Mouse (Mus musculus): ENCODE measurements around the gene Csf3. TPM values are rescaled to one million over a fixed set of nuclear protein-coding genes. Genes with fewer than 3 reads are reported as not detected.

The Csf3 gene
- total and polyA plus RNA-seq, 3 experiments = 0.18 TPM; not detected in 2

DNA sequence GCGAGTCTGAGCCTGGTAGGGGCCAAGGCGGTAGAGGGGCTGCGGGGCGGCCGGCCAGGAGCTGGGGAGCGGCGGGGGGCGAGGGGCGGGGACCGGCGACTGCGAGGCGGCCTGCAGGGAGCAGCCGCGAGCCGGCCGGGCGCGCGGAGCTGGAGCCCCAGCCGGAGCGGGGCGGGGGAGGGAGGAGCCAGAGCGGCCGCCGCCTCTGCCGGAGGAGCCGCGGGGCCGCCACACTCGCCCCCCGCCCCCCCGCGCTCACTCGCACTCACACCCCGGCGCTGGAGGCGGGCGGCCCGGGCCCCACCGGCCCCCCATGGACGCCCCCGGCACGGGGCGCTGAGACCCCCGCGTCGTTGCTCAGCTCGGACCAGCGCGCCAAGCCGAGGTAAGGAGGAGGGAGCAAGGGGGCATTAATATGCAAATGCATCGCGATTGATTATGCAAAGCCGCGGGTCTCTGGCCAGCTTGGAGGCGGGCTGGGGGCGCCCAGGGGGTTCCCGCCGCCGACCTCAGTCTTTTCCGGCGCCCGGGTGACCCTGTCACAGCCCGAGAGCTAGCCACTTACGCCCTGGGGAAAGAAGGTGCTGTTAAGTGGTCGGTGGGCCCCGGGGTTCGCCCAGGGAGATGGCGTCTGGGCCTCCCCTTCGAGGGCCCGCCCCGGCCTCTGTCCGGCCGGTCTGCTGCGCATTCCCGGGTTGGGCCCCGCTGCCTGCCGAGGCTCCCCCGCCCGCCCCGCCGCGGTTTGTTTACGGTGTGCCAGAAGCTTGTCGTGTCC lies 40.7 kb downstream of the Csf3 start (continued):
- no peak for TF ChIP-seq USF2 (IDR thresholded peaks at IDR 0.05; ENCODE audit: borderline replicate concordance in 1 of 2, insufficient read depth in 1 of 2, low read depth in 1 of 2, low read length in 2 of 2)
- no peak for TF ChIP-seq CHD1 (IDR thresholded peaks at IDR 0.05; ENCODE audit: low read depth, low read length)
- no peak for TF ChIP-seq ZNF384 (IDR thresholded peaks at IDR 0.05; ENCODE audit: low read depth, low read length)
- no peak for TF ChIP-seq USF1 (IDR thresholded peaks at IDR 0.05; ENCODE audit: low read depth, low read length)
- TF ChIP-seq MEF2A (IDR thresholded peaks at IDR 0.05; ENCODE audit: extremely low read depth, insufficient replicate concordance, low read depth, low read length, poor library complexity, severe bottlenecking) = no peak
- no peak for TF ChIP-seq SIN3A (IDR thresholded peaks at IDR 0.05; ENCODE audit: low read length)

DNA sequence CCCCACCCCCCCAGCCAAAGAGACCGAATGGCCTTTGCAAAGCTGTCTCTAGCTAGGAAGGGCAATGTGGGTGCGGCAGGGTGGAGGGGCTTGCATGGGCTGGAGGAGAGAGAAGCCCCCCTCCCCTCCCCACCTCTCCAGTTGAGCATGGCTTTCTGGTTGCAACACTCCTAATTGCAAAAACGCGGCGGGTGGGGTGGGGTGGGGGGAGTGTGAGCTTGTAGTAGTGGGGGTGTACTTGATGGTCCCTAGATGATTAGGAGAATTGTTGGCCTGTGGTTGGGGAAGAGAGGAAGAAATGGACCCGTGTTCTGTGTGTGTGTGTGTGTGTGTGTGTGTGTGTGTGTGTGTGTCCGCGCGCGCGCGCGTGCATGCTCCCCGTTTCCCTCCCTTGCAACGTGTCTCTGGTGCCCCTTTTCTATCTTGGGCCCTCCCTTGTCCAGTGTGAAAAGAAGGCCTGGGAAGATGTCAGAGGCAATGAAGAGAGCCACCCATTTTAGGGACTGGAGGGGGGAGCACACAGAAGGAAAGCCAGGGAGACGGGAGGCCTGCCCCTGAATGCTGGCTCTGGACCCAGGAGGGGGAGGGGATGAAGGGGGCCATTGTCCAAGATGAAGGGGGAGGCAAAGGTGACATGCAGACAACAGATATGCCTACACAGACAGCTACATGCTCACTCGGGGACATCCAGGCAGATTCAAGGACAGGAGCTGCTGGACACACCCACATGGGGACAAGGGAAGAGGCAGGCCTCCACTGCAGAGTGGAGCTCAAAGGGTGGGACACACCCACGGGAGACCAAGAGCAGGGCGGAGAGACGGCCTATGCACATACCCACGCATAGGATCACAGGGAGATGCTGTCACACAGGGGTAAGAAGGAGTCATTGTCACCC lies 41.6 kb downstream of the Csf3 start:
- DNase-seq (ENCODE audit: low read depth, low spot score) = peak; percentile 65
- no peak for TF ChIP-seq ZNF384 (IDR thresholded peaks at IDR 0.05; ENCODE audit: low read depth, low read length)
- no peak for TF ChIP-seq EP300 (IDR thresholded peaks at IDR 0.05; ENCODE audit: low read depth in 1 of 2, low read length in 2 of 2)
- no peak for TF ChIP-seq TAL1 (IDR thresholded peaks at IDR 0.05; ENCODE audit: low read length)
- TF ChIP-seq POLR2A (IDR thresholded peaks at IDR 0.05; ENCODE audit: control insufficient read depth in 1 of 2, insufficient read depth in 1 of 2, low read depth in 1 of 2, low read length in 2 of 2, poor library complexity in 1 of 2) = 0 out of 4 replicates have a peak, but pooled peaks of 1 of the 2 experiments have one; percentile 27
- no peak for TF ChIP-seq CHD2 (IDR thresholded peaks at IDR 0.05; ENCODE audit: low read length)
- no peak for TF ChIP-seq UBTF (IDR thresholded peaks at IDR 0.05; ENCODE audit: borderline replicate concordance, insufficient read depth, low read depth, low read length)
- TF ChIP-seq TCF12 (IDR thresholded peaks at IDR 0.05; ENCODE audit: low read depth, low read length) = no peak
- TF ChIP-seq MEF2A (IDR thresholded peaks at IDR 0.05; ENCODE audit: extremely low read depth, insufficient replicate concordance, low read depth, low read length, poor library complexity, severe bottlenecking) = no peak
- no peak for TF ChIP-seq RAD21 (IDR thresholded peaks at IDR 0.05; ENCODE audit: low read depth, low read length)
- TF ChIP-seq HCFC1 (IDR thresholded peaks at IDR 0.05; ENCODE audit: low read depth, low read length) = 0 out of 2 replicates have a peak, but pooled peaks have one; percentile 27
- TF ChIP-seq ZC3H11A (IDR thresholded peaks at IDR 0.05; ENCODE audit: low read depth, low read length) = no peak
- no peak for TF ChIP-seq USF2 (IDR thresholded peaks at IDR 0.05; ENCODE audit: borderline replicate concordance in 1 of 2, insufficient read depth in 1 of 2, low read depth in 1 of 2, low read length in 2 of 2)
- TF ChIP-seq POLR2AphosphoS5 (IDR thresholded peaks at IDR 0.05; ENCODE audit: borderline replicate concordance, low read depth, low read length) = no peak
- no peak for TF ChIP-seq CTCF (IDR thresholded peaks at IDR 0.05 in 2 of 3, conservative IDR thresholded peaks at IDR 0.05 in 1 of 3; ENCODE audit: control insufficient read depth in 1 of 3, insufficient read depth in 1 of 3, low read depth in 2 of 3, low read length in 3 of 3, poor library complexity in 1 of 3, severe bottlenecking in 1 of 3)
- TF ChIP-seq NELFE (IDR thresholded peaks at IDR 0.05; ENCODE audit: low read depth, low read length) = no peak
- 0 out of 2 replicates have a peak, but pooled peaks have one; percentile 55 for TF ChIP-seq CHD1 (IDR thresholded peaks at IDR 0.05; ENCODE audit: low read depth, low read length)
- no peak for TF ChIP-seq SMC3 (IDR thresholded peaks at IDR 0.05; ENCODE audit: low read depth, low read length)
- peak; percentile 68; the same call in 1 of the 2 replicates for TF ChIP-seq MAX (IDR thresholded peaks at IDR 0.05; ENCODE audit: low read length)
- no peak for TF ChIP-seq USF1 (IDR thresholded peaks at IDR 0.05; ENCODE audit: low read depth, low read length)
- no peak for TF ChIP-seq MXI1 (IDR thresholded peaks at IDR 0.05; ENCODE audit: low read depth, low read length)
- TF ChIP-seq TBP (IDR thresholded peaks at IDR 0.05; ENCODE audit: low read depth, low read length) = no peak
- no peak for TF ChIP-seq JUND (IDR thresholded peaks at IDR 0.05; ENCODE audit: low read depth, low read length)
- TF ChIP-seq ZMIZ1 (IDR thresholded peaks at IDR 0.05; ENCODE audit: low read depth, low read length) = no peak
- no peak for TF ChIP-seq POLR2AphosphoS2 (IDR thresholded peaks at IDR 0.05; ENCODE audit: low read length)
- TF ChIP-seq NRF1 (IDR thresholded peaks at IDR 0.05; ENCODE audit: insufficient read depth, low read depth, low read length, poor library complexity, severe bottlenecking) = peak; percentile 70
- TF ChIP-seq RCOR1 (IDR thresholded peaks at IDR 0.05; ENCODE audit: low read depth, low read length) = no peak
- TF ChIP-seq E2F4 (IDR thresholded peaks at IDR 0.05; ENCODE audit: borderline replicate concordance, low read depth, low read length) = no peak
- TF ChIP-seq KAT2A (conservative IDR thresholded peaks at IDR 0.05; ENCODE audit: low read depth, low read length) = no peak
- TF ChIP-seq MAZ (IDR thresholded peaks at IDR 0.05; ENCODE audit: low read depth, low read length) = peak; percentile 67; the same call in 1 of the 2 replicates

More for the DNA sequence above, 41.6 kb downstream of the Csf3 start:
- no peaks in the 10 kb centered on the region for H3K27me3 ChIP-seq (ENCODE audit: control insufficient read depth in 1 of 2, insufficient read depth in 2 of 2, low read length in 2 of 2)
- peak overlapping the region; percentile 91 for H3K9ac ChIP-seq (ENCODE audit: control insufficient read depth, low read depth, low read length, poor library complexity, severe bottlenecking)
- no peaks in the 10 kb centered on the region for H3K9me3 ChIP-seq (replicated peaks; ENCODE audit: insufficient read depth, low read length)
- peak overlapping the region; percentile 80 to 90 for H3K4me3 ChIP-seq (ENCODE audit: control insufficient read depth in 1 of 2, insufficient read depth in 1 of 2, low read depth in 2 of 2, low read length in 2 of 2)
- H3K4me1 ChIP-seq (ENCODE audit: control insufficient read depth in 1 of 2, insufficient read depth in 2 of 2, low read length in 2 of 2) = peaks cover 17 to 40% of the 10 kb centered on the region in 2 experiments
- H3K79me2 ChIP-seq (ENCODE audit: control insufficient read depth, insufficient read depth, low read length, poor library complexity) = peaks cover 6% of the 10 kb centered on the region; the same call in 1 of the 2 replicates
- H3K27ac ChIP-seq (ENCODE audit: control insufficient read depth, low read depth, low read length) = peak overlapping the region; percentile 33
- H3K36me3 ChIP-seq (ENCODE audit: control insufficient read depth in 1 of 2, insufficient read depth in 2 of 2, low read length in 2 of 2) = peaks cover 0 to 26% of the 10 kb centered on the region in 2 experiments; a peak in 2 of 4 replicates

Measured in MEL (cell line).